Mouse (Mus musculus) forebrain, embryonic 16.5 days (tissue): ENCODE measurements around the gene Cfap70. TPM values are rescaled to one million over a fixed set of nuclear protein-coding genes. Genes with fewer than 3 reads are reported as not detected.
A peak's percentile ranks its signal among the peaks of the same experiment; 100 is the strongest.

Experiments
- ATAC-seq: fragments of 200-750 bp; cut with Nextera tagmentation; 2 replicates; pipeline ENCODE4 v1.8.0; 2017; ENCODE audit warnings: mild to moderate bottlenecking, moderate library complexity
- H3K27ac ChIP-seq: fragments of 300-500 bp; sonication (generic); 2 replicates; pipeline ENCODE4 v1.5.1; 2014; ENCODE audit warnings: low read length, control low read depth
- H3K27me3 ChIP-seq: fragments of 300-500 bp; sonication (generic); replicated peaks from 2 replicates; pipeline ENCODE4 v1.6.1; 2014; ENCODE audit warnings: low read length; ENCODE audit not compliant: control insufficient read depth, insufficient read depth
- H3K36me3 ChIP-seq: fragments of 300-500 bp; sonication (generic); 2 replicates; pipeline ENCODE4 v1.6.1; 2014; ENCODE audit not compliant: control insufficient read depth, insufficient read depth
- H3K4me1 ChIP-seq: fragments of 300-500 bp; sonication (generic); replicated peaks from 2 replicates; pipeline ENCODE4 v1.6.1; 2014; ENCODE audit warnings: low read length; ENCODE audit not compliant: control insufficient read depth, insufficient read depth
- H3K4me2 ChIP-seq: fragments of 300-500 bp; sonication (generic); 2 replicates; pipeline ENCODE4 v1.6.1; 2014; ENCODE audit warnings: mild to moderate bottlenecking, low read length, control low read depth
- H3K4me3 ChIP-seq: fragments of 300-500 bp; sonication (generic); replicated peaks from 2 replicates; pipeline ENCODE4 v1.5.1; 2014; ENCODE audit warnings: mild to moderate bottlenecking, low read length, control low read depth
- H3K9ac ChIP-seq: fragments of 300-500 bp; sonication (generic); replicated peaks from 2 replicates; pipeline ENCODE4 v1.6.1; 2014; ENCODE audit warnings: low read depth, low read length, control low read depth
- H3K9me3 ChIP-seq: fragments of 300-500 bp; sonication (generic); 2 replicates; pipeline ENCODE4 v1.6.1; 2016; ENCODE audit warnings: low read length; ENCODE audit not compliant: control insufficient read depth
- WGBS: fragments of 180-500 bp; shearing (Covaris S2); extraction: QIAGEN DNeasy Blood & Tissue Kit; methylation state at CpG from one replicate; pipeline ENCODE4 v1.1.7; 2014; 5-methylcytosine and 5-hydroxymethylcytosine counted together
- polyA plus RNA-seq: library from polyadenylated mRNA; unstranded; fragments of >200 nt; fragmentation: Nextera tagmentation; extraction: Ambion mirVana; gene quantifications from 2 replicates; pipeline ENCODE4 v1.2.1, GENCODE M21; 2015

The Cfap70 gene
- polyA plus RNA-seq, 1 experiment from 2014 or later: 1.1 TPM

GRCm38 (mm10) chr14:20371854-20372253 lies 80.2 kb downstream of the Cfap70 start:
- Histone ChIP-seq H3K27ac (no peak overlapping the region), H3K4me3 (no peak overlapping the region), H3K9me3 (no peaks in the 10 kb centered on the region), H3K9ac (no peak overlapping the region), H3K4me2 (no peak overlapping the region), H3K27me3 (no peaks in the 10 kb centered on the region), H3K4me1 (no peaks in the 10 kb centered on the region), H3K36me3 (peaks cover 14% of the 10 kb centered on the region)
- WGBS: 86% methylated on average over 1 of the region's 1 CpGs
- no peak for ATAC-seq

DNA sequence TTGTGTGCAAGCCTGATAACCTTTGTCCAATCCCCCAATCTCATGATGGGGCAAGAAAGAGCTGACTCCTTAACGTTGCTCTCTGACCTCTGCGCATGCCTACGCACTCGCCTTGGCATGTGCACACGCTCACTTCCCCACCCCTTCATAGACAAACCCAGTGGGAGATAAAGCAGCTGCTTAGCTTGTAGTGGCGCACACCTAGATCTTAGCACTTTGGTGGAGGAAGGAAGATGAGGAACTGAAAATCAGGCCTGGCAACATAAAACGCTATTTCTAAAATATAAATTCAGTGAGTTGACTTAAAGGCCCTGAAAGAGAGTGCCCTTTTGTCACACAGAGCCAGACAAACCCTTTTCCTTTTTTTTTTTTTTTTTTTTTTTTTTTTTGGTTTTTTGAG lies 81.2 kb downstream of the Cfap70 start:
- H3K4me3 ChIP-seq: no peak overlapping the region
- no peaks in the 10 kb centered on the region for H3K27me3 ChIP-seq
- H3K4me1 ChIP-seq: no peaks in the 10 kb centered on the region
- H3K27ac ChIP-seq: no peak overlapping the region
- H3K9me3 ChIP-seq: no peaks in the 10 kb centered on the region
- H3K9ac ChIP-seq: no peak overlapping the region
- no peak for ATAC-seq
- 90% methylated on average over 7 of the region's 7 CpGs for WGBS
- H3K36me3 ChIP-seq: peaks cover 13% of the 10 kb centered on the region
- no peak overlapping the region for H3K4me2 ChIP-seq

GRCm38 (mm10) chr14:20368271-20368670 lies 83.8 kb downstream of the Cfap70 start:
- ATAC-seq: no peak
- Histone ChIP-seq H3K36me3 (peaks cover 12% of the 10 kb centered on the region; the same call in 1 of the 2 replicates), H3K9ac (no peak overlapping the region), H3K4me2 (no peak overlapping the region), H3K4me3 (no peak overlapping the region), H3K9me3 (no peaks in the 10 kb centered on the region), H3K4me1 (no peaks in the 10 kb centered on the region), H3K27me3 (no peaks in the 10 kb centered on the region), H3K27ac (no peak overlapping the region)
- WGBS: 93% methylated on average over 3 of the region's 3 CpGs

GRCm38 (mm10) chr14:20363230-20363629 lies 88.8 kb downstream of the Cfap70 start:
- Histone ChIP-seq H3K4me2 (no peak overlapping the region), H3K4me1 (no peaks in the 10 kb centered on the region), H3K27me3 (no peaks in the 10 kb centered on the region), H3K27ac (no peak overlapping the region), H3K36me3 (peaks cover 18% of the 10 kb centered on the region), H3K9ac (no peak overlapping the region), H3K9me3 (no peaks in the 10 kb centered on the region), H3K4me3 (no peak overlapping the region)
- WGBS: 91% methylated on average over 4 of the region's 4 CpGs
- no peak for ATAC-seq

DNA sequence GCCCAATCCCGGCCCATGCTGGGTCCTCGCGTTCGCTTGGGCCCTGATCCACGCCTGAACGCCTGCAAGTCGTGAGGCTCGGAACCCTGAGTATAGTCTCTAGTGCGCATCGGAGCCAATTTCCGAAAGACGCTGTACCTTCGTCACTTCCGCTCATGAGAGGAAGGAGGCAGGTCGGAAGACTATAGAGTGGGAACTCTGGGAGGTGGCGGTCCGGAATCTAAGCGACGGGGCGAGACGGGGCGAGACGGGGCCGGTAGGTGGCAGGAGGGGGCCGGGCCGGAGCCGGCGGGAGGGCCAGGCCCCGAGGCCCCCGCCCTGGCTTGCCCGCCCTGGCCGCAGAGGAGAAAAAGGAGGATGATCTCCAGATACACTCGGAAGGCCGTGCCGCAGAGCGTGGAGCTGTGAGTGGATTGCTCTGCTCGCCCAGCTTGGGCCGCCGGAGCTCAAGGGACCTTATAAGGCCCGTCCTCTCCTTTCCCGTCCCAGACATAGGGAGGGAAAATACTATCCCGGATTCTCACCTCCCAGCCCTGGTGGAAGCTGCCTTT lies 104.0 kb downstream of the Cfap70 start, which contains the start of the genes Ecd and Fam149b:
Gene Ecd (minus strand): TSS at position 131 of the 551 bp plus-strand sequence.
Gene Fam149b (plus strand): TSS at position 172 of the 551 bp plus-strand sequence.
- peak within 1 kb of the TSS; percentile 92 for H3K4me2 ChIP-seq
- WGBS: under 1% methylated on average over 42 of the region's 42 CpGs

GRCm38 (mm10) chr14:20347441-20347990 lies 104.5 kb downstream of the Cfap70 start:
- peak overlapping the region; percentile 99 for H3K9ac ChIP-seq
- 5% methylated on average over 15 of the region's 15 CpGs for WGBS
- no peaks in the 10 kb centered on the region; the same call in 1 of the 2 replicates for H3K36me3 ChIP-seq
- peaks cover 19% of the 10 kb centered on the region for H3K4me1 ChIP-seq
- H3K4me2 ChIP-seq: peak overlapping the region; percentile 82
- H3K9me3 ChIP-seq: no peaks in the 10 kb centered on the region
- no peaks in the 10 kb centered on the region for H3K27me3 ChIP-seq
- peak; percentile 73 for ATAC-seq
- H3K27ac ChIP-seq: peak overlapping the region; percentile 71
- H3K4me3 ChIP-seq: peak overlapping the region; percentile 95

More for the DNA sequence above, 104.0 kb downstream of the Cfap70 start, which contains the start of the genes Ecd and Fam149b:
- H3K9me3 ChIP-seq: no peaks in the 10 kb centered on the region
- no peaks in the 10 kb centered on the region; the same call in none of the 2 replicates for H3K36me3 ChIP-seq
- H3K4me3 ChIP-seq: peak within 1 kb of the TSS; percentile 95
- H3K9ac ChIP-seq: peak within 1 kb of the TSS; percentile 99
- no peaks in the 10 kb centered on the region for H3K27me3 ChIP-seq
- peak within 1 kb of the TSS; percentile 89 for H3K27ac ChIP-seq
- ATAC-seq: peak; percentile 100
- H3K4me1 ChIP-seq: peaks cover 19% of the 10 kb centered on the region

GRCm38 (mm10) chr14:20345885-20346284 lies 106.1 kb downstream of the Cfap70 start:
- H3K27ac ChIP-seq: no peak overlapping the region
- H3K9me3 ChIP-seq: no peaks in the 10 kb centered on the region
- H3K4me1 ChIP-seq: peaks cover 19% of the 10 kb centered on the region
- H3K4me3 ChIP-seq: no peak overlapping the region
- no peak overlapping the region for H3K4me2 ChIP-seq
- no peak overlapping the region for H3K9ac ChIP-seq
- no peaks in the 10 kb centered on the region for H3K36me3 ChIP-seq
- WGBS: 83% methylated on average over 9 of the region's 9 CpGs
- ATAC-seq: no peak
- no peaks in the 10 kb centered on the region for H3K27me3 ChIP-seq

Other genes with a start within 250 kb of the Cfap70 start
- not detected in 2 replicates for gene Kcnk16, start 183.0 kb downstream of the Cfap70 start, polyA plus RNA-seq
- 13.4 and 18.8 TPM in 2 replicates for gene Nudt13, start 157.5 kb downstream of the Cfap70 start, polyA plus RNA-seq
- 53.9 and 57.6 TPM in 2 replicates for gene Ecd, start 104.1 kb downstream of the Cfap70 start, polyA plus RNA-seq
- gene Fam149b, start 104.1 kb downstream of the Cfap70 start, polyA plus RNA-seq: 40.0 and 44.2 TPM in 2 replicates
- gene Dnajc9, start 63.3 kb downstream of the Cfap70 start, polyA plus RNA-seq: 181 and 189 TPM in 2 replicates
- gene Mrps16, start 58.6 kb downstream of the Cfap70 start, polyA plus RNA-seq: 58.0 and 58.9 TPM in 2 replicates
- 16.7 and 18.9 TPM in 2 replicates for gene Anxa7, start 27.9 kb upstream of the Cfap70 start, polyA plus RNA-seq
- 0.47 and 0.85 TPM in 2 replicates for gene Mss51, start 44.7 kb upstream of the Cfap70 start, polyA plus RNA-seq
- gene Ppp3cb, start 94.3 kb upstream of the Cfap70 start, polyA plus RNA-seq: 94.7 and 97.3 TPM in 2 replicates
- 10.4 and 11.1 TPM in 2 replicates for gene Usp54, start 188.8 kb upstream of the Cfap70 start, polyA plus RNA-seq
- gene Myoz1, start 204.3 kb upstream of the Cfap70 start, polyA plus RNA-seq: 0.31 TPM in 1 of 2 replicates, not detected in the other
- 0.12 and 0.14 TPM in 2 replicates for gene Synpo2l, start 216.1 kb upstream of the Cfap70 start, polyA plus RNA-seq
- 96.8 and 101 TPM in 2 replicates for gene Sec24c, start 222.1 kb upstream of the Cfap70 start, polyA plus RNA-seq
- gene Fut11, start 242.7 kb upstream of the Cfap70 start, polyA plus RNA-seq: 21.6 and 23.3 TPM in 2 replicates